Mouse (Mus musculus): ENCODE results near the gene Fam222b. TPM values are rescaled to one million over a fixed set of nuclear protein-coding genes. Genes with fewer than 3 reads are reported as not detected.
"Not testable (repeated sequence)": the region's sequence is repeated elsewhere in the genome, so short reads cannot be mapped to it uniquely, and the experiment has no call there.

The Fam222b gene
- polyA plus RNA-seq (2014; fragmentation: Nextera tagmentation; extraction: Ambion mirVana) = 28.7 and 31.0 TPM in 2 replicates

DNA sequence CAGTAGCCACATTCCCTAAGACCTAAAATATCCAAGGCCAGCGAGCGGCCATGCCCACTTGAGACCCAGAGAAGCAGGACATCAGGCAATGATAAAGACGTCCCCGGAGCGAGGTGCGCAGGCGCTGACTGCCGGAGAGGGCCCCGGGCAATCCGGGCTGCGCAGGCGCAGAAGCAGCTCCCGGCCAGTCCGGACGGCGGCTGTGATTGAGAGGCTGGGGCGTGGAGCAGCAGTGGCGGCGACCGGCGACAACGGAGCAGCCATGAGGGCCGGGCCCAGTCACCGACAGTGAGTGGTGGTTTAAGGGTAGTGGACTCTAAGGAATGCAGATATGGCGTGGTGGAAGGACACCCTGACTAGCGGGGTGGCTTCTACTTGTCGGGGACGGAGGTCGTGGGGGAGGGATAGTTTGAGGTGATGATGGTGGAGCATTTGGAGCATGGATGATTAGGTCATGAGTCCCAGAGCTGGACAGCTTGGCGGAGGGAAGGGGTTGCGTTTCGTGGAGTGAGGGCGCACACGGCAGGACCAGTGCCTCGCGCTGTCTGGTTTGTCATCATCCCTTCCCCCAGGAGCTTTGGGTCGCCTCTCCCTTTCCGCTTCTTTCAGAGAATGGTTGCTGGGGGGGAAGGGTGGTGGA, at the start of gene Fam222b:
TSS of gene Fam222b (plus strand) at position 157 of the 640 bp plus-strand sequence.
- H3K9me3 ChIP-seq (ENCODE audit: control insufficient read depth, low read length) = no peaks in the 10 kb centered on the region
- peak within 1 kb of the TSS; percentile 86 for H3K4me2 ChIP-seq (replicated peaks)
- H3K9ac ChIP-seq = peak within 1 kb of the TSS; percentile 89
- DNase-seq (ENCODE audit: low spot score) (peak; percentile 92), ATAC-seq (ENCODE audit: low FRiP score) (peak; percentile 89)
- H3K4me1 ChIP-seq (replicated peaks; ENCODE audit: control insufficient read depth, insufficient read depth, low read length) = peaks cover 29% of the 10 kb centered on the region
- H3K27me3 ChIP-seq (ENCODE audit: control insufficient read depth, insufficient read depth, low read length) = no peaks in the 10 kb centered on the region
- H3K36me3 ChIP-seq (replicated peaks; ENCODE audit: control insufficient read depth, insufficient read depth) = peaks cover 2% of the 10 kb centered on the region; the same call in 1 of the 2 replicates
- WGBS = 0% methylated on average over 38 of the region's 38 CpGs
- H3K4me3 ChIP-seq (replicated peaks; ENCODE audit: low read length) = peak within 1 kb of the TSS; percentile 83
- H3K27ac ChIP-seq = peak within 1 kb of the TSS; percentile 89

DNA sequence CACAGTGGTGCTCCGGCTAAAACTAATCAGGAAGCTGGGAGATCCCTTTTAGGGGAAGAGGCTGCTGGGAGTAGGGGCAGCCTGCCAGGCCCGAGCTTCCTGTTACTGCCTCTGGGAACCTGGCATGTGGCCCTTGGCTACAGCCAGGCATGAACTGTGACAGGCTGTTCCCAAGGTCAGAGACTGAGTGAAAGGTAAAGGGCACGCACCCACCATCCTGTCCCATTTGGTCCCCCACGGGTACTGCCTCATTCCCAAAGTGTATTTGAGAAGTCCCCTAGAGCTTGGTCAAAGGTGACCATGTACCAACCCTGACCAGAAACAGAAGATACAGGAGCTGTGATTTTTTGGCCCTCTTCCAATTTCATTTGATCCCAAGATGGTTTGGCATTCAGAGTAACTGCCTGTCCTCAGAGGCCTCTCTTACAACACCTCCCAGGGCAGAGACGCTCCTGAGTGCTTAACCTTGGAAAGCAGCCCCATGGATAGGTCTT, 49.7 kb upstream of the Fam222b start:
- Histone ChIP-seq H3K27ac (no peak overlapping the region), H3K9me3 (ENCODE audit: control insufficient read depth, low read length) (0 out of 2 replicates have a peak, but pooled peaks cover 4% of the 10 kb centered on the region), H3K9ac (no peak overlapping the region), H3K4me3 (replicated peaks; ENCODE audit: low read length) (no peak overlapping the region), H3K27me3 (ENCODE audit: control insufficient read depth, insufficient read depth, low read length) (no peaks in the 10 kb centered on the region), H3K4me2 (replicated peaks) (no peak overlapping the region), H3K36me3 (replicated peaks; ENCODE audit: control insufficient read depth, insufficient read depth) (peaks cover 11% of the 10 kb centered on the region; the same call in 1 of the 2 replicates), H3K4me1 (replicated peaks; ENCODE audit: control insufficient read depth, insufficient read depth, low read length) (no peaks in the 10 kb centered on the region)
- DNase-seq (ENCODE audit: low spot score) (no peak), ATAC-seq (ENCODE audit: low FRiP score) (no peak)
- 75% methylated on average over 5 of the region's 5 CpGs for WGBS

DNA sequence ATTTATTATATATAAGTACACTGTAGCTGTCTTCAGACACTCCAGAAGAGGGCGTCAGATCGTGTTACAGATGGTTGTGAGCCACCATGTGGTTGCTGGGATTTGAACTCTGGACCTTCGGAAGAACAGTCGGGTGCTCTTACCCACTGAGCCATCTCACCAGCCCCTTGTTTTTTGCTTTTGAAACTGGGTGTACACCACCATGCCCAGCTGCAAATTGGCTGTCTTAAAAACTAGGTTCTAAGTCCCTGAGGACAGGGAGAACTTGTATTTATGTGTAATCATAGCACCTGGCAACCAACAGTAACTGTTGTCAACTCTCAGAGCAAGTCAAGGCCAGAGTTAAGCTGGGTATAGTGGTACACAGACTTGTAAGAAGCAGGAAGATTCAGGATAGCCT, 45.8 kb upstream of the Fam222b start:
- peaks cover 39% of the 10 kb centered on the region for H3K36me3 ChIP-seq (replicated peaks; ENCODE audit: control insufficient read depth, insufficient read depth)
- not testable (repeated sequence) for H3K4me2 ChIP-seq (replicated peaks); H3K9me3 ChIP-seq (ENCODE audit: control insufficient read depth, low read length); ATAC-seq (ENCODE audit: low FRiP score); H3K4me1 ChIP-seq (replicated peaks; ENCODE audit: control insufficient read depth, insufficient read depth, low read length); H3K27me3 ChIP-seq (ENCODE audit: control insufficient read depth, insufficient read depth, low read length); H3K4me3 ChIP-seq (replicated peaks; ENCODE audit: low read length); H3K9ac ChIP-seq; DNase-seq (ENCODE audit: low spot score); H3K27ac ChIP-seq
- 87% methylated on average over 4 of the region's 4 CpGs for WGBS

DNA sequence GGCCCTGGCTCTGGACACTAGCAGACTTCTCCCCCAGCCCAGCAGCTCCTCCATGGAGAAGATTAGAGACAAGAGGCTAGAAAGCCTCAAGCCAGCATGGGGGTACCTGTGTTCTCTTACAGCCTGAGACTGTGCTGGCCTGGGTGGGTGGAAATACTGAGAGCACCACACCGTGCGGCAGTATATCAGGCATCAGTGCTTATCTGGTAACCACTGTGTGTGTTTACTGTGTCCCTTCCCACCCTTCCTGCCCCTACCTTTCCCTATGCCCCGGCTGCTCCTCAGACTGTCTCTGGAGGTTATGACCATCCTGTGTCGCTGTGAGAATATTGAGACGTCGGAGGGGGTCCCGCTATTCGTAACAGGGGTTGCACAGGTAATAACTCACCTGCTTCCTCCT, 41.4 kb upstream of the Fam222b start:
- DNase-seq (ENCODE audit: low spot score) (no peak), ATAC-seq (ENCODE audit: low FRiP score) (no peak)
- no peak overlapping the region for H3K27ac ChIP-seq
- no peaks in the 10 kb centered on the region for H3K4me1 ChIP-seq (replicated peaks; ENCODE audit: control insufficient read depth, insufficient read depth, low read length)
- no peak overlapping the region for H3K4me2 ChIP-seq (replicated peaks)
- 89% methylated on average over 8 of the region's 8 CpGs for WGBS
- peaks cover 83% of the 10 kb centered on the region for H3K36me3 ChIP-seq (replicated peaks; ENCODE audit: control insufficient read depth, insufficient read depth)
- H3K9ac ChIP-seq = no peak overlapping the region
- no peaks in the 10 kb centered on the region for H3K9me3 ChIP-seq (ENCODE audit: control insufficient read depth, low read length)
- no peaks in the 10 kb centered on the region for H3K27me3 ChIP-seq (ENCODE audit: control insufficient read depth, insufficient read depth, low read length)
- no peak overlapping the region for H3K4me3 ChIP-seq (replicated peaks; ENCODE audit: low read length)

DNA sequence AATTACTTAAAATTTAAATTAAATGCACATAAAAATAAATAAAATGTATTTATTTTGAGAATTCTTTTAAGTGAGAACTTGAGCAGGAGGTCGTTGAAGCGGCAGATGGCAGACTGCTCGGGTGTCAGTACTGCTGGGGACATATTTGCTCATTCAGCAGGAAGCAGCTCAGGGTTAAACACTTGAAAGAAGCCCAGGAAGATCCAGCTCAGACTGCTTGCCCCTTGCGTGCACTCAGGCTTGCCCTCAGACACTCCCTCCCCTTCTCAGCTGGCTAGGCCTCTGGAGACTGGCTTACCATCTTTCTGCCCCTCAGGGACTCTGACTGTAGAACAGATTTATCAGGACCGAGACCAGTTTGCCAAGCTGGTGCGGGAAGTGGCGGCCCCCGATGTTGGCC, 37.5 kb upstream of the Fam222b start:
- DNase-seq (ENCODE audit: low spot score) (no peak), ATAC-seq (ENCODE audit: low FRiP score) (no peak)
- no peak overlapping the region for H3K4me2 ChIP-seq (replicated peaks)
- H3K9ac ChIP-seq = no peak overlapping the region
- WGBS = 80% methylated on average over 8 of the region's 8 CpGs
- peaks cover 82% of the 10 kb centered on the region for H3K36me3 ChIP-seq (replicated peaks; ENCODE audit: control insufficient read depth, insufficient read depth)
- H3K9me3 ChIP-seq (ENCODE audit: control insufficient read depth, low read length) = no peaks in the 10 kb centered on the region
- no peaks in the 10 kb centered on the region for H3K4me1 ChIP-seq (replicated peaks; ENCODE audit: control insufficient read depth, insufficient read depth, low read length)
- no peak overlapping the region for H3K27ac ChIP-seq
- H3K27me3 ChIP-seq (ENCODE audit: control insufficient read depth, insufficient read depth, low read length) = no peaks in the 10 kb centered on the region
- no peak overlapping the region for H3K4me3 ChIP-seq (replicated peaks; ENCODE audit: low read length)

DNA sequence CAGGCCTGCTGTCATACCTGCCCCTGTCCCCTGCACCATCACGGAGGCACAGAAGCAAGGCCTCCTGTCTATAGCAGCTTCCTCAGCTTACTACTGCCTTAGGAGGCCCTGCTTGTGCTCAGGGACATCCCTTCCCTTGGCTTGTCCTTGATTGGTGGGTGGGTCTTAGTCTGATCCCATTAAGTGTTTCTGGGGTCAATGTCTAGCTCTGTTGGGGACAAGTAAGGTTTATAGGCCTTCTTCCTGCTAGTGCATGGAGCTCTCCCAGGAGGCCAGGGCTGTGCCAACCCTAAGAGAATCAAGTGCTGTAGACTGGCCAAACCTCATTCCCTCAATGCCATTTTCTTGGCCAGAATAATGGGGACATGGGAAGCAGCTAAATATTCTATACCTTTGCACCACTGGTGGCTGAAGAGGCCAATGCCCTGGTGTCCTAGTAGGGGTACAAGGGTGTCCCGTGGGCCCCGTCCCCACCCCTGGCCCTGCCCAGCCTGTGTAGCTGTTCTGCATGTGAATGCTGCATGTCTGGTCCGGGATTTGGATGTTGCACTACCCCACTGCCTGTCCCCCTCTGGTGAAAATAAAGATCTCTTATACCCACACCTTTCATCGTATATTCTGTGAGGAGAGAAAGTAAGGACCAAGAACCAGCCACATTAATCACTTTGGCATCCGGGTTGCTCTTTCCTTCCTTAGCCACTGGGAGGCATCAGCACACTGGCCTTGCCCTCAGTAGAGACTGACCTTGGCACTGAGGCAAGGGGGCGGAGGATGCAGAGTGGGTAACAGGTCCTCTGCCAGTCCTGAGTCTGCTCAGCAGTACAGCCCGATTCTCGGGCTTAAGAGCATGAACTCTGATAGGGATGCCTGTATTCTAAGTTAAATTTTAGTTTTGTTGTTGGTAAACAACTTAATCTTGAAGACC, 34.4 kb upstream of the Fam222b start:
- 55% methylated on average over 9 of the region's 9 CpGs for WGBS
- Histone ChIP-seq H3K36me3 (replicated peaks; ENCODE audit: control insufficient read depth, insufficient read depth) (peaks cover 53% of the 10 kb centered on the region), H3K4me1 (replicated peaks; ENCODE audit: control insufficient read depth, insufficient read depth, low read length) (no peaks in the 10 kb centered on the region)

DNA sequence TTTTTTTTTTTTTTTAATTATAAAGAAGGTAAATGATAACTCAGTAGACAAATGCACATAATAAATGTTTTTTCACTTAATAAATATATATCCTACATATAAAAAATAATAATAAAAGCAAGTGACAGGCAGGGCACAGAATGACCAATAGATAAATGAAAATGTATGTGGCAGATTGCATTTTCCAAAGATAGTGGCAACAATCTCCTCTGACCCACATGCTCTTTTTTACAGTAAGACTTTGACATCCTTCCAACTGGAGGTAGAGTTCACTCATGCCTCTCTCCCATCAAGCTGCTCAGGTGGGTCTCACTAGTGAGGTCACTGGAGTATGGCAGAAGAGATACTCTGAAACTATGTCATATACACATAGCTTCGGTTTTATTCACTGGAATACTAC, 31.9 kb upstream of the Fam222b start:
- no peaks in the 10 kb centered on the region for H3K9me3 ChIP-seq (ENCODE audit: control insufficient read depth, low read length)
- no peak overlapping the region for H3K27ac ChIP-seq
- H3K4me1 ChIP-seq (replicated peaks; ENCODE audit: control insufficient read depth, insufficient read depth, low read length) = no peaks in the 10 kb centered on the region
- H3K27me3 ChIP-seq (ENCODE audit: control insufficient read depth, insufficient read depth, low read length) = no peaks in the 10 kb centered on the region
- H3K4me2 ChIP-seq (replicated peaks) = no peak overlapping the region
- 83% methylated on average over 1 of the region's 1 CpGs for WGBS
- no peak overlapping the region for H3K4me3 ChIP-seq (replicated peaks; ENCODE audit: low read length)
- ATAC-seq (ENCODE audit: low FRiP score) (no peak), DNase-seq (ENCODE audit: low spot score) (no peak)
- no peak overlapping the region for H3K9ac ChIP-seq
- peaks cover 28% of the 10 kb centered on the region for H3K36me3 ChIP-seq (replicated peaks; ENCODE audit: control insufficient read depth, insufficient read depth)

More for the DNA sequence above, 34.4 kb upstream of the Fam222b start:
- ATAC-seq (ENCODE audit: low FRiP score) = peak; percentile 62; the same call in 1 of the 2 replicates
- Histone ChIP-seq H3K9me3 (ENCODE audit: control insufficient read depth, low read length) (no peaks in the 10 kb centered on the region), H3K4me3 (replicated peaks; ENCODE audit: low read length) (no peak overlapping the region), H3K27me3 (ENCODE audit: control insufficient read depth, insufficient read depth, low read length) (no peaks in the 10 kb centered on the region), H3K4me2 (replicated peaks) (no peak overlapping the region), H3K27ac (no peak overlapping the region), H3K9ac (no peak overlapping the region)
- DNase-seq (ENCODE audit: low spot score) = peak; percentile 75

DNA sequence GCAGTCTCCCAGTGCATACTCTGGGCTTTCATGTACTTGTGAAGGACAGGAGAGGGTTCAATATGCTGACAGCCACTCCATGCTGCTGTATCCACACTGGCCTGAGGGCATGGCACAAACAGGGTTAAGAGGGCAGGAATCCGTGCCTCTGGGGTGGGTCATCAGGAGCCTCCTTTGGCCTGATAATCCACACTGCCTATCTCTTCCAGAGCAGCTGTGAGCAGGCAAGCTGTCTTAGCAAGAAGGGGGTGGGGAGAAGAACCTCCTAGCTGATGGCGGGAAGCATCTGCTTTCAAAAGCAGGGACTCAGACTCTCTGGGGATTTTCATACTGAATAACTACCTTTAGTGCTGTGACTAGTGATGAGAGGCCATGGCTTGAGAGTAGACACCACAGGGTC, 28.6 kb upstream of the Fam222b start:
- Histone ChIP-seq H3K27ac (no peak overlapping the region), H3K36me3 (replicated peaks; ENCODE audit: control insufficient read depth, insufficient read depth) (peaks cover 7% of the 10 kb centered on the region; the same call in 1 of the 2 replicates), H3K9me3 (ENCODE audit: control insufficient read depth, low read length) (no peaks in the 10 kb centered on the region), H3K9ac (no peak overlapping the region), H3K27me3 (ENCODE audit: control insufficient read depth, insufficient read depth, low read length) (no peaks in the 10 kb centered on the region), H3K4me3 (replicated peaks; ENCODE audit: low read length) (no peak overlapping the region), H3K4me2 (replicated peaks) (no peak overlapping the region), H3K4me1 (replicated peaks; ENCODE audit: control insufficient read depth, insufficient read depth, low read length) (no peaks in the 10 kb centered on the region)
- WGBS = 59% methylated on average over 2 of the region's 2 CpGs
- no peak for DNase-seq (ENCODE audit: low spot score)
- ATAC-seq (ENCODE audit: low FRiP score) = no peak

DNA sequence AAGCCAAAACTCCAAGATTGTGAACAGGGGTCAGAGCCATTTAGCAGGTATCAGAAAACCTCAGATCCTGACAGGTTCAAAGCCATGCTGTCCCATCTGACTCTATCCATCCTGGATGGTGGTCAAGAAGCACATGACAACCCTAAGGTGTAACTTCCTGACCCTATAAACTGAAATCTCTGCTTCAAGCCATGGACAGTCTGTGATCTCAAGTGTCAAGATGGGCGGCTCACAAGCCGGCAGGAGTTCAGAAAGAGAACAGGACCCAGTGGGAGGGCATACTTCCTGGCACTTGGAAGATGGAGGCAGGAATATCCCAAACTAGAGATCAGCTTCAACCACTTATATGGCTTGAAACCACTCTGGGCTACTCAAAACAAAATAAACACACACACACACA, 27.8 kb upstream of the Fam222b start:
- 58% methylated on average over 2 of the region's 2 CpGs for WGBS
- H3K4me1 ChIP-seq (replicated peaks; ENCODE audit: control insufficient read depth, insufficient read depth, low read length) = no peaks in the 10 kb centered on the region
- no peak for DNase-seq (ENCODE audit: low spot score)
- H3K27ac ChIP-seq = no peak overlapping the region
- H3K9me3 ChIP-seq (ENCODE audit: control insufficient read depth, low read length) = no peaks in the 10 kb centered on the region
- peaks cover 6% of the 10 kb centered on the region; the same call in 1 of the 2 replicates for H3K36me3 ChIP-seq (replicated peaks; ENCODE audit: control insufficient read depth, insufficient read depth)
- no peak overlapping the region for H3K4me3 ChIP-seq (replicated peaks; ENCODE audit: low read length)
- H3K9ac ChIP-seq = no peak overlapping the region
- no peak for ATAC-seq (ENCODE audit: low FRiP score)
- no peak overlapping the region for H3K4me2 ChIP-seq (replicated peaks)
- H3K27me3 ChIP-seq (ENCODE audit: control insufficient read depth, insufficient read depth, low read length) = no peaks in the 10 kb centered on the region
